Mouse (Mus musculus): Measurements from ENCODE around the gene Gm20605. TPM values are rescaled to one million over a fixed set of nuclear protein-coding genes. Genes with fewer than 3 reads are reported as not detected.

The Gm20605 gene
- total and polyA plus RNA-seq, 3 experiments = 1.1 to 9.0 (median 1.1) TPM

DNA sequence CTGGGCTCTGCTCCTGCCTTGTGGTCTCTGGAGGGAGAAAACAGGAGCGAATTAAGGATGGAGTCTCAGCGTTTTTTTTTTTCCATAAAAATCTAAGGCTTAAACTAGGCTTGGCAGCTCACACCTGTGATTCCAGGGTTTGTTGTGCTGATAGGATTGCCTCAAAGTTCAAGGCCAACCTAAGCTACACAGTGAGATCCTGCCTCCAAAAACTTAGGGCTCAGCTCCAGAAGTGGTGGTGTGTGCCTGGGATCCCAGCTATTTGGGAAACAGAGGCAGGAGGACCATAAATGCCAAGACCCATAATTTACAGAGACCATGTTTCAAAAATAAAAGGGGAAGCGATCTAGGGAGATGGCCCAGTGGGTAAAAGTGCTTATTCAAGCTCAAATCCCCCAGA, 19.7 kb upstream of the Gm20605 start:
- dilution Hi-C loops (cut with MboI; ENCODE audit: extremely low pct_ligation_motif_present, extremely low pct_unique_long_range_greater_than_20kb, low sequenced_read_pairs) = no loop called here
- no peak overlapping the region for H3K9ac ChIP-seq (ENCODE audit: insufficient read depth, low read depth)
- TF ChIP-seq USF1 (IDR thresholded peaks at IDR 0.05; ENCODE audit: low read depth, low read length) = no peak
- no peak for TF ChIP-seq ETS1 (conservative IDR thresholded peaks at IDR 0.05; ENCODE audit: low read depth, low read length)
- TF ChIP-seq CTCF (conservative IDR thresholded peaks at IDR 0.05 in 1 of 2, IDR thresholded peaks at IDR 0.05 in 1 of 2; ENCODE audit: low read depth in 2 of 2, low read length in 2 of 2) = no peak
- TF ChIP-seq E2F4 (IDR thresholded peaks at IDR 0.05; ENCODE audit: insufficient replicate concordance, low read depth, low read length) = no peak
- TF ChIP-seq MAX (IDR thresholded peaks at IDR 0.05; ENCODE audit: low read length) = no peak
- TF ChIP-seq POLR2AphosphoS2 (IDR thresholded peaks at IDR 0.05; ENCODE audit: low read depth, low read length) = no peak
- no peak for TF ChIP-seq MXI1 (IDR thresholded peaks at IDR 0.05; ENCODE audit: low read depth, low read length)
- no peak for TF ChIP-seq CHD2 (IDR thresholded peaks at IDR 0.05; ENCODE audit: low read length)
- TF ChIP-seq MYC (IDR thresholded peaks at IDR 0.05; ENCODE audit: low read depth, low read length) = no peak
- no peak for TF ChIP-seq USF2 (conservative IDR thresholded peaks at IDR 0.05; ENCODE audit: low read depth, low read length)
- no peak for TF ChIP-seq ZKSCAN1 (IDR thresholded peaks at IDR 0.05; ENCODE audit: borderline replicate concordance, low read depth, low read length)

GRCm38 (mm10) chr5:137610056-137610455, 18.9 kb upstream of the Gm20605 start:
- H3K4me2 ChIP-seq (ENCODE audit: insufficient read depth, low read depth, poor library complexity, severe bottlenecking) = no peak overlapping the region
- no peak overlapping the region for H3K4me3 ChIP-seq (replicated peaks in 1 of 3; ENCODE audit: low read depth in 2 of 3, low read length in 2 of 3, poor library complexity in 1 of 3)

More for the DNA sequence above, 19.7 kb upstream of the Gm20605 start:
- Histone ChIP-seq H3K36me3 (replicated peaks in 1 of 2; ENCODE audit: control insufficient read depth in 1 of 2, insufficient read depth in 1 of 2, low read length in 1 of 2) (peaks cover 0 to 35% of the 10 kb centered on the region in 2 experiments), H3K4me1 (ENCODE audit: control insufficient read depth in 1 of 2, insufficient read depth in 2 of 2) (peaks cover 0 to 17% of the 10 kb centered on the region in 2 experiments; a peak in 2 of 4 replicates), H3K4me3 (replicated peaks in 1 of 3; ENCODE audit: low read depth in 2 of 3, low read length in 2 of 3, poor library complexity in 1 of 3) (no peak overlapping the region), H3K27ac (ENCODE audit: insufficient read depth, low read depth) (no peak overlapping the region), H3K27me3 (replicated peaks) (no peaks in the 10 kb centered on the region), H3K79me2 (replicated peaks; ENCODE audit: control insufficient read depth, extremely low read depth, insufficient read depth, poor library complexity, severe bottlenecking) (no peaks in the 10 kb centered on the region), H3K9me3 (replicated peaks; ENCODE audit: low read length) (no peaks in the 10 kb centered on the region), H3K4me2 (ENCODE audit: insufficient read depth, low read depth, poor library complexity, severe bottlenecking) (no peak overlapping the region)
- in situ Hi-C loops (cut with MboI; ENCODE audit: low pct_ligation_motif_present, low pct_unique_long_range_greater_than_20kb, low sequenced_read_pairs) = no loop called here
- no peak for DNase-seq (ENCODE audit: extremely low read depth)

GRCm38 (mm10) chr5:137610548-137611244, 18.3 kb upstream of the Gm20605 start:
- Histone ChIP-seq H3K9me3 (replicated peaks; ENCODE audit: low read length) (no peaks in the 10 kb centered on the region), H3K27me3 (replicated peaks) (no peaks in the 10 kb centered on the region), H3K36me3 (replicated peaks in 1 of 2; ENCODE audit: control insufficient read depth in 1 of 2, insufficient read depth in 1 of 2, low read length in 1 of 2) (peaks cover 0 to 27% of the 10 kb centered on the region in 2 experiments), H3K27ac (ENCODE audit: insufficient read depth, low read depth) (no peak overlapping the region), H3K4me1 (ENCODE audit: control insufficient read depth in 1 of 2, insufficient read depth in 2 of 2) (peaks cover 0 to 11% of the 10 kb centered on the region in 2 experiments; a peak in 2 of 4 replicates), H3K4me2 (ENCODE audit: insufficient read depth, low read depth, poor library complexity, severe bottlenecking) (no peak overlapping the region), H3K4me3 (replicated peaks in 1 of 3; ENCODE audit: low read depth in 2 of 3, low read length in 2 of 3, poor library complexity in 1 of 3) (no peak overlapping the region), H3K79me2 (replicated peaks; ENCODE audit: control insufficient read depth, extremely low read depth, insufficient read depth, poor library complexity, severe bottlenecking) (no peaks in the 10 kb centered on the region), H3K9ac (ENCODE audit: insufficient read depth, low read depth) (no peak overlapping the region)
- TF ChIP-seq RAD21 (IDR thresholded peaks at IDR 0.05; ENCODE audit: low read depth, low read length) (no peak), JUN (IDR thresholded peaks at IDR 0.05; ENCODE audit: insufficient read depth, low read depth, low read length) (no peak), MYC (IDR thresholded peaks at IDR 0.05; ENCODE audit: low read depth, low read length) (no peak), ETS1 (conservative IDR thresholded peaks at IDR 0.05; ENCODE audit: low read depth, low read length) (no peak), ELF1 (IDR thresholded peaks at IDR 0.05; ENCODE audit: low read depth, low read length) (no peak), EP300 (IDR thresholded peaks at IDR 0.05; ENCODE audit: low read length) (no peak), BHLHE40 (IDR thresholded peaks at IDR 0.05; ENCODE audit: low read depth, low read length) (no peak), ZC3H11A (IDR thresholded peaks at IDR 0.05; ENCODE audit: low read depth, low read length) (no peak), NELFE (IDR thresholded peaks at IDR 0.05; ENCODE audit: low read depth, low read length) (no peak), POLR2A (IDR thresholded peaks at IDR 0.05; ENCODE audit: low read depth, low read length) (no peak), HCFC1 (IDR thresholded peaks at IDR 0.05; ENCODE audit: low read depth, low read length) (no peak), CHD1 (IDR thresholded peaks at IDR 0.05; ENCODE audit: low read depth, low read length) (no peak), MXI1 (IDR thresholded peaks at IDR 0.05; ENCODE audit: low read depth, low read length) (no peak)
- DNase-seq (ENCODE audit: extremely low read depth) = no peak
- in situ Hi-C loops (cut with MboI; ENCODE audit: low pct_ligation_motif_present, low pct_unique_long_range_greater_than_20kb, low sequenced_read_pairs) (no loop called here), dilution Hi-C loops (cut with MboI; ENCODE audit: extremely low pct_ligation_motif_present, extremely low pct_unique_long_range_greater_than_20kb, low sequenced_read_pairs) (no loop called here)

More at GRCm38 (mm10) chr5:137610056-137610455, 18.9 kb upstream of the Gm20605 start:
- Histone ChIP-seq H3K36me3 (replicated peaks in 1 of 2; ENCODE audit: control insufficient read depth in 1 of 2, insufficient read depth in 1 of 2, low read length in 1 of 2) (peaks cover 0 to 33% of the 10 kb centered on the region in 2 experiments), H3K9me3 (replicated peaks; ENCODE audit: low read length) (no peaks in the 10 kb centered on the region), H3K9ac (ENCODE audit: insufficient read depth, low read depth) (no peak overlapping the region), H3K27me3 (replicated peaks) (no peaks in the 10 kb centered on the region), H3K27ac (ENCODE audit: insufficient read depth, low read depth) (no peak overlapping the region), H3K79me2 (replicated peaks; ENCODE audit: control insufficient read depth, extremely low read depth, insufficient read depth, poor library complexity, severe bottlenecking) (no peaks in the 10 kb centered on the region), H3K4me1 (ENCODE audit: control insufficient read depth in 1 of 2, insufficient read depth in 2 of 2) (peaks cover 0 to 14% of the 10 kb centered on the region in 2 experiments; a peak in 2 of 4 replicates)
- dilution Hi-C loops (cut with MboI; ENCODE audit: extremely low pct_ligation_motif_present, extremely low pct_unique_long_range_greater_than_20kb, low sequenced_read_pairs) (no loop called here), in situ Hi-C loops (cut with MboI; ENCODE audit: low pct_ligation_motif_present, low pct_unique_long_range_greater_than_20kb, low sequenced_read_pairs) (no loop called here)
- no peak for DNase-seq (ENCODE audit: extremely low read depth)
- no peak for TF ChIP-seq MAX (IDR thresholded peaks at IDR 0.05; ENCODE audit: low read length)
- no peak for TF ChIP-seq CHD1 (IDR thresholded peaks at IDR 0.05; ENCODE audit: low read depth, low read length)
- no peak for TF ChIP-seq RAD21 (IDR thresholded peaks at IDR 0.05; ENCODE audit: low read depth, low read length)
- TF ChIP-seq ZMIZ1 (IDR thresholded peaks at IDR 0.05; ENCODE audit: low read depth, low read length) = no peak

Data from CH12.LX (cell line).